Mouse (Mus musculus) testis, adult 2 months (tissue): ENCODE results near the gene Kcnj16. TPM values are rescaled to one million over a fixed set of nuclear protein-coding genes. Genes with fewer than 3 reads are reported as not detected.

ENCODE experiments used
- H3K27ac ChIP-seq: fragments of 200-500 bp; 2 replicates; pipeline ENCODE4 v1.5.1; 2012; ENCODE audit warnings: low read depth, low read length; ENCODE audit not compliant: control insufficient read depth, insufficient read depth
- H3K27me3 ChIP-seq: fragments of 200-500 bp; 2 replicates; pipeline ENCODE4 v1.6.1; 2012; ENCODE audit warnings: mild to moderate bottlenecking, low read length, moderate library complexity; ENCODE audit not compliant: control insufficient read depth, insufficient read depth
- H3K36me3 ChIP-seq: fragments of 200-500 bp; 2 replicates; pipeline ENCODE4 v1.6.1; 2012; ENCODE audit warnings: mild to moderate bottlenecking, low read length; ENCODE audit not compliant: control insufficient read depth, insufficient read depth
- H3K4me1 ChIP-seq: fragments of 200-500 bp; 2 replicates; pipeline ENCODE4 v1.6.1; 2012; ENCODE audit warnings: low read length; ENCODE audit not compliant: control insufficient read depth, insufficient read depth
- H3K4me3 ChIP-seq: fragments of 200-500 bp; 2 replicates; pipeline ENCODE4 v1.5.1; 2012; ENCODE audit warnings: low read depth, mild to moderate bottlenecking, low read length, moderate library complexity, mixed read lengths; ENCODE audit not compliant: control insufficient read depth
- CTCF ChIP-seq: fragments of 200-500 bp; IDR thresholded peaks from 2 replicates; pipeline ENCODE4 v1.5.1; 2012; ENCODE audit warnings: low read depth, mild to moderate bottlenecking, inconsistent platforms, low read length, moderate library complexity; ENCODE audit not compliant: control insufficient read depth, insufficient read depth, insufficient replicate concordance
- POLR2A ChIP-seq: fragments of 200-500 bp; IDR thresholded peaks from 2 replicates; pipeline ENCODE4 v1.6.1; 2012; ENCODE audit warnings: low read depth, mild to moderate bottlenecking, inconsistent platforms, low read length, moderate library complexity; ENCODE audit not compliant: control insufficient read depth
- polyA plus RNA-seq: library from polyadenylated mRNA; depleted of rRNA; stranded (reverse); fragments of >200 nt; gene quantifications from 2 replicates; pipeline ENCODE4 v1.2.3, GENCODE M21; 2012

The Kcnj16 gene
- polyA plus RNA-seq, 1 experiment = not detected

GRCm38 (mm10) chr11:110968901-110969300 lies 1.1 kb downstream of the Kcnj16 start:
- Histone ChIP-seq H3K27ac (no peak overlapping the region), H3K27me3 (no peaks in the 10 kb centered on the region), H3K36me3 (no peaks in the 10 kb centered on the region), H3K4me1 (no peaks in the 10 kb centered on the region), H3K4me3 (no peak overlapping the region)
- no peak for TF ChIP-seq POLR2A
- no peak for TF ChIP-seq CTCF

- Histone ChIP-seq H3K4me3 (no peak overlapping the region), H3K36me3 (no peaks in the 10 kb centered on the region), H3K27ac (no peak overlapping the region), H3K27me3 (no peaks in the 10 kb centered on the region), H3K4me1 (no peaks in the 10 kb centered on the region)
- TF ChIP-seq CTCF = no peak
- no peak for TF ChIP-seq POLR2A
Measured at GRCm38 (mm10) chr11:110985508-110985907, 17.7 kb downstream of the Kcnj16 start.

GRCm38 (mm10) chr11:110985949-110986348 lies 18.1 kb downstream of the Kcnj16 start:
- H3K27me3 ChIP-seq = no peaks in the 10 kb centered on the region
- H3K4me3 ChIP-seq = no peak overlapping the region
- no peaks in the 10 kb centered on the region for H3K4me1 ChIP-seq
- TF ChIP-seq CTCF (no peak), POLR2A (no peak)
- H3K36me3 ChIP-seq = no peaks in the 10 kb centered on the region
- H3K27ac ChIP-seq = no peak overlapping the region

- no peak overlapping the region for H3K27ac ChIP-seq
- H3K36me3 ChIP-seq = no peaks in the 10 kb centered on the region
- H3K4me1 ChIP-seq = no peaks in the 10 kb centered on the region
- no peak overlapping the region for H3K4me3 ChIP-seq
- no peak for TF ChIP-seq CTCF
- TF ChIP-seq POLR2A = no peak
- H3K27me3 ChIP-seq = no peaks in the 10 kb centered on the region
Measured at GRCm38 (mm10) chr11:110993616-110994015, 25.8 kb downstream of the Kcnj16 start.

- Histone ChIP-seq H3K27ac (no peak overlapping the region), H3K4me3 (no peak overlapping the region), H3K4me1 (no peaks in the 10 kb centered on the region), H3K27me3 (no peaks in the 10 kb centered on the region), H3K36me3 (no peaks in the 10 kb centered on the region)
- TF ChIP-seq POLR2A (no peak), CTCF (no peak)
Measured at GRCm38 (mm10) chr11:110997211-110997610, 29.4 kb downstream of the Kcnj16 start.

- no peak for TF ChIP-seq POLR2A
- TF ChIP-seq CTCF = no peak
- H3K27ac ChIP-seq = no peak overlapping the region
- no peaks in the 10 kb centered on the region for H3K27me3 ChIP-seq
- no peak overlapping the region for H3K4me3 ChIP-seq
- H3K36me3 ChIP-seq = no peaks in the 10 kb centered on the region
- H3K4me1 ChIP-seq = no peaks in the 10 kb centered on the region
Measured at GRCm38 (mm10) chr11:111005103-111005502, 37.3 kb downstream of the Kcnj16 start.

GRCm38 (mm10) chr11:111009471-111009870 lies 41.6 kb downstream of the Kcnj16 start:
- TF ChIP-seq CTCF = no peak
- TF ChIP-seq POLR2A = no peak
- H3K4me3 ChIP-seq = no peak overlapping the region
- no peaks in the 10 kb centered on the region for H3K27me3 ChIP-seq
- H3K4me1 ChIP-seq = no peaks in the 10 kb centered on the region
- no peak overlapping the region for H3K27ac ChIP-seq
- no peaks in the 10 kb centered on the region for H3K36me3 ChIP-seq

- Histone ChIP-seq H3K4me1 (no peaks in the 10 kb centered on the region), H3K27me3 (no peaks in the 10 kb centered on the region), H3K27ac (no peak overlapping the region), H3K4me3 (no peak overlapping the region), H3K36me3 (no peaks in the 10 kb centered on the region)
- TF ChIP-seq CTCF (no peak), POLR2A (no peak)
Measured at GRCm38 (mm10) chr11:111016206-111016605, 48.4 kb downstream of the Kcnj16 start.
